Mouse (Mus musculus): ENCODE results near the gene Crtap.

GRCm38 (mm10) chr9:114410313-114410862 is 19.9 kb upstream of the Crtap start:
- TF ChIP-seq POLR2A (IDR thresholded peaks at IDR 0.05; ENCODE audit: insufficient read depth, low read depth, low read length) (no peak), EP300 (IDR thresholded peaks at IDR 0.05; ENCODE audit: insufficient read depth, low read depth, low read length) (no peak), CTCF (IDR thresholded peaks at IDR 0.05) (no peak)
